Mouse (Mus musculus): ENCODE measurements around the gene Smyd4. TPM values are rescaled to one million over a fixed set of nuclear protein-coding genes. Genes with fewer than 3 reads are reported as not detected.
A peak's percentile ranks its signal among the peaks of the same experiment; 100 is the strongest.

Gene Smyd4
- polyA plus RNA-seq (2015; fragmentation: Nextera tagmentation; extraction: Ambion mirVana) = 13.2 and 13.8 TPM in 2 replicates

GRCm38 (mm10) chr11:75348199-75348889 lies at the start of gene Smyd4, which contains the start of gene Rpa1:
Gene Smyd4 (plus strand): TSS chr11:75348433.
Gene Rpa1 (minus strand): TSS chr11:75348324.
- peak within 1 kb of the TSS; percentile 81 for H3K9ac ChIP-seq
- peak; percentile 100 for ATAC-seq (ENCODE audit: insufficient number of reproducible peaks, low FRiP score, low TSS enrichment, low read depth)
- H3K27ac ChIP-seq (replicated peaks) = peak within 1 kb of the TSS; percentile 76
- peaks cover 18% of the 10 kb centered on the region for H3K4me1 ChIP-seq
- H3K4me2 ChIP-seq (replicated peaks) = peak within 1 kb of the TSS; percentile 80
- no peaks in the 10 kb centered on the region for H3K36me3 ChIP-seq
- H3K4me3 ChIP-seq (replicated peaks) = peak within 1 kb of the TSS; percentile 97
- H3K9me3 ChIP-seq (replicated peaks) = no peaks in the 10 kb centered on the region
- WGBS = under 1% methylated on average over 56 of the region's 56 CpGs
- no peaks in the 10 kb centered on the region for H3K27me3 ChIP-seq

GRCm38 (mm10) chr11:75298491-75298890 lies 49.7 kb upstream of the Smyd4 start:
- H3K36me3 ChIP-seq = peaks cover 36% of the 10 kb centered on the region
- H3K4me1 ChIP-seq = peaks cover 7% of the 10 kb centered on the region; the same call in 1 of the 2 replicates
- no peak for ATAC-seq (ENCODE audit: insufficient number of reproducible peaks, low FRiP score, low TSS enrichment, low read depth)
- WGBS = 40% methylated on average over 11 of the region's 11 CpGs
- H3K9me3 ChIP-seq (replicated peaks) = no peaks in the 10 kb centered on the region
- H3K4me2 ChIP-seq (replicated peaks) = no peak overlapping the region
- no peak overlapping the region for H3K9ac ChIP-seq
- no peak overlapping the region for H3K27ac ChIP-seq (replicated peaks)
- H3K27me3 ChIP-seq = peaks cover 5% of the 10 kb centered on the region; the same call in 1 of the 2 replicates
- no peak overlapping the region for H3K4me3 ChIP-seq (replicated peaks)

GRCm38 (mm10) chr11:75299786-75300185 lies 48.4 kb upstream of the Smyd4 start:
- H3K36me3 ChIP-seq = peaks cover 36% of the 10 kb centered on the region
- no peak for ATAC-seq (ENCODE audit: insufficient number of reproducible peaks, low FRiP score, low TSS enrichment, low read depth)

DNA sequence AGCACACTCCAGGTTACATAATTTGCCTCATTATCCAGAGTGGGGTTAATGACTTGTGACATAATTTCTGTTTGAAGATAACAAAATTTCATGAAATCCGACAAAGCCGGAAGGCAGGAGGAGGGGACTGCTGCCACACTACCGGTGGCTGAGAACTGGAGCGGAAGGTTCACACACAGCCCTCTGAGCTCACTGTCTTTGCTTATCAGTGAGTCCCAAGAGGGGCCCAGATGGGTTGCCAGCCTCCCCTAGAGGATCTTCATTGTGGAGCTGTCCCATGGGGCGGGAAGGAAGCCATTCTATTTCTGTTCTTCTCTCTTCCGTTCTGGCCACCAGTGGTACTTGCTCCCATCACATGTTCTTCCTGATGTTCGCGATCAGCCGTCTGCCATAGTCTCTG lies 47.3 kb upstream of the Smyd4 start:
- no peak for ATAC-seq (ENCODE audit: insufficient number of reproducible peaks, low FRiP score, low TSS enrichment, low read depth)
- Histone ChIP-seq H3K4me1 (no peaks in the 10 kb centered on the region; the same call in 1 of the 2 replicates), H3K4me3 (replicated peaks) (no peak overlapping the region), H3K9ac (no peak overlapping the region), H3K9me3 (replicated peaks) (no peaks in the 10 kb centered on the region), H3K4me2 (replicated peaks) (no peak overlapping the region), H3K36me3 (peaks cover 44% of the 10 kb centered on the region), H3K27me3 (no peaks in the 10 kb centered on the region), H3K27ac (replicated peaks) (no peak overlapping the region)
- WGBS = 83% methylated on average over 9 of the region's 9 CpGs

More at GRCm38 (mm10) chr11:75299786-75300185, 48.4 kb upstream of the Smyd4 start:
- WGBS = 52% methylated on average over 10 of the region's 10 CpGs
- H3K9me3 ChIP-seq (replicated peaks) = no peaks in the 10 kb centered on the region
- no peaks in the 10 kb centered on the region; the same call in 1 of the 2 replicates for H3K4me1 ChIP-seq
- H3K4me2 ChIP-seq (replicated peaks) = no peak overlapping the region
- no peak overlapping the region for H3K4me3 ChIP-seq (replicated peaks)
- no peak overlapping the region for H3K9ac ChIP-seq
- no peak overlapping the region for H3K27ac ChIP-seq (replicated peaks)
- H3K27me3 ChIP-seq = no peaks in the 10 kb centered on the region

- Histone ChIP-seq H3K36me3 (peaks cover 73% of the 10 kb centered on the region), H3K4me1 (no peaks in the 10 kb centered on the region), H3K4me2 (replicated peaks) (no peak overlapping the region)
Measured at GRCm38 (mm10) chr11:75304797-75305196, 43.4 kb upstream of the Smyd4 start.

GRCm38 (mm10) chr11:75308650-75309049 lies 39.6 kb upstream of the Smyd4 start:
- H3K4me1 ChIP-seq = no peaks in the 10 kb centered on the region
- 68% methylated on average over 4 of the region's 4 CpGs for WGBS
- ATAC-seq (ENCODE audit: insufficient number of reproducible peaks, low FRiP score, low TSS enrichment, low read depth) = no peak
- H3K27ac ChIP-seq (replicated peaks) = no peak overlapping the region
- H3K9me3 ChIP-seq (replicated peaks) = no peaks in the 10 kb centered on the region
- no peak overlapping the region for H3K4me3 ChIP-seq (replicated peaks)
- H3K36me3 ChIP-seq = peaks cover 78% of the 10 kb centered on the region
- H3K4me2 ChIP-seq (replicated peaks) = no peak overlapping the region
- no peak overlapping the region for H3K9ac ChIP-seq
- no peaks in the 10 kb centered on the region for H3K27me3 ChIP-seq

More at GRCm38 (mm10) chr11:75304797-75305196, 43.4 kb upstream of the Smyd4 start:
- Histone ChIP-seq H3K9me3 (replicated peaks) (no peaks in the 10 kb centered on the region), H3K4me3 (replicated peaks) (no peak overlapping the region), H3K27ac (replicated peaks) (no peak overlapping the region), H3K9ac (no peak overlapping the region), H3K27me3 (no peaks in the 10 kb centered on the region)
- ATAC-seq (ENCODE audit: insufficient number of reproducible peaks, low FRiP score, low TSS enrichment, low read depth) = no peak
- 82% methylated on average over 9 of the region's 9 CpGs for WGBS

DNA sequence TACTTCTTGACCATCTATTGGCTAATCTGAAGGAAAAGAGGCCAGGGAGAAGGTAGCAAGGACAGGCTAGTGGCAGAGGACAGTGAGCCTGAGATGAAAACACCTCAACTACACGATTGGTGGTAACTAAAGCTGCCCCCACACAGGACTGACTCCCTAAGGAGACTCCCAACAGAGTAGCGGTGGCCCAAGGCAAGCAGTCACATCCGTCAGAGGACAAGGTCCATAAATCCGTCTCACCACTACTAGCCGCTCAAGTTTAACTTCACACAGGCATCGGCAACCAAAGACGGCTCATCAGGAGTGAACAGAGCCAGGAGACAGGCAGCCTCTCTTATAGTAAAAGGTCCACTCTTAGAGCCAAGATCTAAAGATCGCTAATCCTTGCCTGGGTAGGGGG lies 37.4 kb upstream of the Smyd4 start:
- Histone ChIP-seq H3K9me3 (replicated peaks) (no peaks in the 10 kb centered on the region), H3K27ac (replicated peaks) (no peak overlapping the region), H3K36me3 (peaks cover 83% of the 10 kb centered on the region), H3K9ac (no peak overlapping the region), H3K27me3 (no peaks in the 10 kb centered on the region), H3K4me2 (replicated peaks) (no peak overlapping the region), H3K4me1 (no peaks in the 10 kb centered on the region), H3K4me3 (replicated peaks) (no peak overlapping the region)
- ATAC-seq (ENCODE audit: insufficient number of reproducible peaks, low FRiP score, low TSS enrichment, low read depth) = no peak
- WGBS = 83% methylated on average over 8 of the region's 8 CpGs

- H3K36me3 ChIP-seq = peaks cover 79% of the 10 kb centered on the region
- ATAC-seq (ENCODE audit: insufficient number of reproducible peaks, low FRiP score, low TSS enrichment, low read depth) = no peak
- no peaks in the 10 kb centered on the region for H3K9me3 ChIP-seq (replicated peaks)
- no peak overlapping the region for H3K9ac ChIP-seq
- H3K4me2 ChIP-seq (replicated peaks) = no peak overlapping the region
- no peaks in the 10 kb centered on the region for H3K27me3 ChIP-seq
- no peak overlapping the region for H3K27ac ChIP-seq (replicated peaks)
- no peak overlapping the region for H3K4me3 ChIP-seq (replicated peaks)
- no peaks in the 10 kb centered on the region for H3K4me1 ChIP-seq
- WGBS = 85% methylated on average over 6 of the region's 6 CpGs
Measured at GRCm38 (mm10) chr11:75311751-75312150, 36.5 kb upstream of the Smyd4 start.

GRCm38 (mm10) chr11:75313834-75314233 lies 34.4 kb upstream of the Smyd4 start:
- ATAC-seq (ENCODE audit: insufficient number of reproducible peaks, low FRiP score, low TSS enrichment, low read depth) = no peak
- no peak overlapping the region for H3K9ac ChIP-seq
- H3K4me2 ChIP-seq (replicated peaks) = no peak overlapping the region
- H3K9me3 ChIP-seq (replicated peaks) = no peaks in the 10 kb centered on the region
- H3K4me1 ChIP-seq = no peaks in the 10 kb centered on the region
- no peak overlapping the region for H3K4me3 ChIP-seq (replicated peaks)
- peaks cover 69% of the 10 kb centered on the region for H3K36me3 ChIP-seq
- H3K27ac ChIP-seq (replicated peaks) = no peak overlapping the region
- H3K27me3 ChIP-seq = no peaks in the 10 kb centered on the region
- 86% methylated on average over 8 of the region's 8 CpGs for WGBS

- 75% methylated on average over 14 of the region's 14 CpGs for WGBS
- no peaks in the 10 kb centered on the region for H3K27me3 ChIP-seq
- no peaks in the 10 kb centered on the region for H3K9me3 ChIP-seq (replicated peaks)
- no peak overlapping the region for H3K4me2 ChIP-seq (replicated peaks)
- peaks cover 29% of the 10 kb centered on the region for H3K36me3 ChIP-seq
- no peak overlapping the region for H3K4me3 ChIP-seq (replicated peaks)
- H3K4me1 ChIP-seq = 0 out of 2 replicates have a peak, but pooled peaks cover 10% of the 10 kb centered on the region
- ATAC-seq (ENCODE audit: insufficient number of reproducible peaks, low FRiP score, low TSS enrichment, low read depth) = no peak
- no peak overlapping the region for H3K9ac ChIP-seq
- no peak overlapping the region for H3K27ac ChIP-seq (replicated peaks)
Measured at GRCm38 (mm10) chr11:75318351-75319221, 29.6 kb upstream of the Smyd4 start.

GRCm38 (mm10) chr11:75319246-75319645 lies 29.0 kb upstream of the Smyd4 start:
- Histone ChIP-seq H3K36me3 (peaks cover 24% of the 10 kb centered on the region), H3K27ac (replicated peaks) (no peak overlapping the region), H3K9me3 (replicated peaks) (no peaks in the 10 kb centered on the region), H3K4me1 (0 out of 2 replicates have a peak, but pooled peaks cover 12% of the 10 kb centered on the region), H3K4me3 (replicated peaks) (no peak overlapping the region), H3K9ac (no peak overlapping the region), H3K27me3 (no peaks in the 10 kb centered on the region), H3K4me2 (replicated peaks) (no peak overlapping the region)
- ATAC-seq (ENCODE audit: insufficient number of reproducible peaks, low FRiP score, low TSS enrichment, low read depth) = no peak
- WGBS = 70% methylated on average over 5 of the region's 5 CpGs
